Mouse (Mus musculus) adrenal gland, adult (tissue): ENCODE measurements around the gene Usb1.

Experiments
- DNase-seq, 2 experiments: peaks; one replicate each; pipeline ENCODE4 v3.0.0; 2022 to 2023; ENCODE audit warnings: low spot score in 1 of 2; ENCODE audit not compliant: inconsistent age in 2 of 2

The Usb1 gene

DNA sequence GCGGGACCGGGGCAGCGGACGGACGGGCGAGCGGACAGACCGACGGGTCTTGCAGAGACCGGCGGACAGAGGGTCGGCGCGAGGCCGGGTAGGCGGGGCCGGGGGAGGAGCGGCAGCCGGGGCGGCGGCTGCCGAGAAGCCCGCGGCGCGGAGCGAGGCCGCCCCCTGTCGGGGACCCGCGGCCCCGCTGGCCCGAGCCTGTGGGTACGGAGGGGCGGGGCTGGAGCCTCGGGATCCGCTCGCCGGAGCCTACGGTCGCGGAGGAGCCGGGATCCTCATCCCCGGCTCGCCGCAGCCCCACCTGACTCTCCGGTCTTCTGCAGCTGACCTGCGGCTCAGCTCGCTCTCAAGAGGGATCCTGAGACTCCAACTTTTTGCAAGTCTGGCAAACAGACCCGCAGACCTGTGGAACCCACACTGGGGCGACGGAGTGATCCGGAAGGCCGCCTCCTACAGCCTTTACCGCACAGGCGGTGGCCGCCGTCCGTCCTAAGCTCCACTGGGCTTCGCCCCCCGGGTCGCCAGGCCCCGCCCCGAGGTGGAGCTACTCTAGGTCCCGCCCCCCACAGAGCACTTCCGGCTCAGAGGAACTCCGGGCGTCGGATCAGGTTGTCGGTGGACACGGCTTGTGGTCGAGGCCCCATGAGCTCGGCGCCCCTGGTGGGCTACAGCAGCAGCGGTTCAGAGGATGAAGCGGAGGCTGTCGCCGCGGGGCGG lies at the start of gene Usb1, which contains the start of gene Zfp319:
Usb1 (plus strand) TSS at position 565 of the 717 bp plus-strand sequence.
Zfp319 (minus strand) TSS at position 231 of the 717 bp plus-strand sequence.
- peak; percentile 96 to 98 for DNase-seq

DNA sequence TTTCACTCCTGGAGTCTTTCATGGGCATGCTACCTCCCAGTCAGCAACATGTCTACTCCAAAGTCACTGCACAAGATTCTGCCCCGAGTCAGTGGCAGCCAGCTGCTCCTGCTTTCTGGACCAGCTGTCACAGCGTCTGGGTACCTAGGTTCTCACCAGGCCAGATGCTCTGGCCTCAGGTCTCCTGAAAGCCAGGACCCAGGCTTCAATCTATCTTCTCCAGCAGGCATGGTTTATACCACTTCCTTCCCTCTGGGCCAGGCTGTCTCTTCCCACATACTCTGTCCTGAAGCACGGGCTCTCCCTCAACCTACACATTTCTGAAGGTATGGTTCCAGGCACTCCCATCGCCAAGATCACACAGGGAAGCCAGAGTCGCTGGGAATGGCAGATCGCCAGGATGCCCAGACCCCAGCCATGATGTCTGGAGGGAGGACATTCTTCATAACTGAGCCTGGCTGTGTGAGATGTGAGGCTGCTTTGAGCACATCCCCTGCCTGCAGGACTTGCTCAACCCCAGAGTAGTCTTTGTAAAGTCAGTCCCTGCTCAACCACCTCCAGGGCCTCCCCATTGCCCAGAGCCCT lies 42.9 kb upstream of the Usb1 start:
- no peak for DNase-seq

DNA sequence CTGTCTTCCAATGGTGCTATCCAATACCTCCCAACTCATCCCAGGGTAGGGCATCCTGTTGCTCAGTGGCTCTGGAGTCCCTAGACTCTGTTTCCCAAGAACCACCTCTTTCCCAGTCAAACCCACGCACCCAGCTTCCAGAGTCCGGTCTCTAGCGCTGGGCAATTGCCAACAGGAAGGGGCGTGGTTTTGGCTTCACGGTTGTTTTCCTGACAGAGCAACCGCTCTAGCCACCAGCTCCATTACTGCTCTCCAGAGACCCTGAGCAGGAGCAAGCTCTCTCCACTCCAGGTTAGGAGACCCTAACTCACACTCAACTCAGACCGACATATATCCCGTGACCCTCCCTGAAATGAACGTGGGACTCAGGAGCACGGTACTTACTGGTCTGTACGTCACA lies 38.9 kb upstream of the Usb1 start:
- peak; percentile 78 to 89 for DNase-seq

DNA sequence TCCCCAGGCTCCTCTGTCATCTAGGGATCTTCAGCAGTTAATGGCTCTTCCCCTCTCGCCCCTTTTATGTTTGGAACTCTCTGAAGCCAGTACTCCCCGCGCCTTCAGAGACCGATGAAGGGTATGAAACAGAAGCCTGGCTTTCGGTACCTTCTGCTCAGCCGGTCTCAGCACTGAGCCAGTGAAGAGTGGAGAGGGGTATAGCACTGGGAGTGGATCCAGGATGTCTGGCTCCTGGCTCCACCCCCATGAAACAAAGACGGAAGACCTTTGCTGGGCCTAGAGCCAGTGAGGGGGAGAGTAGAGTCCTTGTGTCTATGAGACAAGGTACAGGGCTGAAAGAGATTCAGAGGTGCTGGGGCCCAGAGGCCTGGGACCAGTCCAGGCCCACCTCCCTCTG lies 38.2 kb upstream of the Usb1 start:
- DNase-seq: peak in 1 of 2 experiments; percentile 59

- DNase-seq: peak in 1 of 2 experiments; percentile 73
Observed at GRCm38 (mm10) chr8:95302410-95302809, 29.7 kb upstream of the Usb1 start.

DNA sequence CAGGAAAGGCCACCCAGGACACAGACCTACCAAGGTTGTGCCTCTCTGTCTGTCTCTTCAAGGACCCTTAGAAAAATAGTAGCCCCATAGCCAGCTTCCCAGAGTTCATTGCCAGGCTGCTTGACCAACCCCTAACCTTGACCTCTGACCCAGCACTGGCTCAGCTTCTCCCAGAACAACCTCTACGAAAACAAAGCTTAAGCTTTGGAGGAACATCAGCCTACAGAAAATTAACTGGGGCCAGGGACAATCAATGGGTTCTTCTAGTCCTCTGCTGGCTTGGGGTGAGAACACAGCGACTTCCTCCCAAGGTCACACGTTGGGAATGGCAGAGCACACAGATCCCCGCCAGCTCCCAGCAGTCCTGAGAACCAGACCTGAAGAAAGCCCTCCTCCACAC lies 26.6 kb upstream of the Usb1 start:
- peak; percentile 62 to 65 for DNase-seq

DNA sequence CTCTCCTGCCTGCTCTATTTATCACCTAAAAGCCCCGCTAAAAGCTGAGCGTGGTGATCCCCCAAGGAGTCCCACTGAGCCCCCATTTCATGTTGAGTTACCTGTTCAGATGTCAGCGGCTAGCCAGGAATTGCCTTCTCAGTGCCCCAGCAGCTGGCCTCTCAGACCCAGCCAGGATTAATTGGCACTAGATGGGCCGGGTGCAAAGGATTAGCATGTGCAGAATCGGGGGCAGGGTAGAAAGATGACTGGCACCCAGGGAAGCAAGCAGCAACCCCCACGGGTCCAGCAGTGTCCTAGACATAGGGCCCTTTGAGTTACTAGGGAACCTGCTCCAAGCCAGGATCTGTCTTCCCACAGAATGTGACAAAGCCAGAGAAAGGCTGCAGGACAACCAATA lies 25.7 kb upstream of the Usb1 start, which contains the start of gene Cngb1:
Cngb1 (minus strand) TSS at position 155 of the 400 bp plus-strand sequence.
- DNase-seq: no peak

DNA sequence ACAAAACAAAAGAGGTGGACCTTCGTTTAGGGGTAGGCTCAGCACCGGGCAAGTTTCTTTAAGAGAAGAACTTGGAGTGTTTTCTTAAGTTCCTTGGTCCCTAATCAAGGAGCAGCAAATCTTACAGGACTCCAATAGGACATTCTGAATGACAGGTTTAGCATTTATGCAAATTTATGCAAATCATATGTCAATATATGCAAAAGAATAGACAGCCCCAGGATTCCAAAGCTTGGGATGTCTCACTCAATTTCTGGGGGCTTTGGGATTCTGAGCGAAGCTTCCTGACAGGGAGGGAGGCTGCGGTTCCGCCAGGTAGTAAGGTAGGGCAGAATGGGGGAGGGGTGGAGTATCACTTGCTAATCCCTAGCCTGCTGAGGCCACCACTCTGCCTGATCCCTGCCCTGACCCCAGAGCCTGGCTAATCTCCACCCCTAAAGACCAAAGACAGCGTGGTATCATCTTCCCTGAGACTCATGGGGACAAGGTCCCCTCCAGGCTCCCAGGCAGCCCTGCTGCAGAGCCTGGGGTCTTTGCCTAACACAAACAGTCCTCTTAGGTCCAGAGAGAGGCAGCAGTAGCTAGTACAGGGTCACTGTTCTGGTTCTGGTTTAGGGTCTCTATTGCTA lies 21.6 kb upstream of the Usb1 start, which contains the start of gene Tepp:
Tepp (plus strand) TSS at position 225 of the 629 bp plus-strand sequence.
- DNase-seq: no peak

GRCm38 (mm10) chr8:95312836-95313235 lies 19.2 kb upstream of the Usb1 start:
- DNase-seq: peak; percentile 78 to 85

DNA sequence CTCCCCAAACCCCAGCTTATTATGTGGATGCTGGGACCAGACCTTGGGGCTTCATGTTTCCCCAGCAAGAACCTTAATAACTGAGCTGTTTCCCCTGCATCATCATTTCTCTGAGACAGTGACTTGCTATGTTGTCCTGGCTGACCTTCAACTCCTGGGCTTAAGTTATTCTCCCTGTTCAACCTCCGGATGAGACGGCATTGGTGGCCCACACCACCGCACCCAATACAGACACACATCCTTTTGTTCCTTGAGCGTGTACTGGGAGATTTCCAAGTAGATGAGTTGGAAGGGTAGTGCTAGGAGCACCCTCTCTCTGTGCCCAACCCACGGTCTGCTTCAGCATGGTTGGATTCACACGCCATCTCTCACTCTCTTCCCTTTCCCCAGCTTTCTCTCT lies 18.2 kb upstream of the Usb1 start:
- DNase-seq: peak in 1 of 2 experiments; percentile 64

- DNase-seq: peak; percentile 60 to 83
Observed at GRCm38 (mm10) chr8:95314707-95315106, 17.4 kb upstream of the Usb1 start.

DNA sequence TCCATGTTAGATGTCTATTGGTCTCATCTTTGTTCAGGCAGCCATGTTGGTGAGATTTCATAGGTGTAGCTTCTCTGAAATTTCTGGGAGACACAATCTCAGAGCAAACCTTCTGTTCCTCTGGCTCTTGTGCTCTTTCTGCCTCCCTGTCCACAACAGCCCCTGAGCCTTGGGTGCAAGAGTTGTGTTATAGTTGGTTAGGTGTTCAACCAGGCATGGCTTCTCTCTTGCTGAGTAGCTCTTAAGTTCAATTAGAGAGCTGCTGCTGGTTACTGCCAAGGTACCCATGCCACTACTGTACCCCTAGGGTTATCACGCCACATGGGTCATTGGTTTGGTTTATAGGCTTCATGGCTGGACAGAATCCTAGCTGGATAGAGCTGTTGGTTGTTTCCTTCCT lies 16.7 kb upstream of the Usb1 start:
- no peak for DNase-seq

GRCm38 (mm10) chr8:95320224-95321139 lies 11.6 kb upstream of the Usb1 start:
- DNase-seq: peak; percentile 73 to 87

- no peak for DNase-seq
Observed at GRCm38 (mm10) chr8:95323201-95323600, 8.9 kb upstream of the Usb1 start.

DNA sequence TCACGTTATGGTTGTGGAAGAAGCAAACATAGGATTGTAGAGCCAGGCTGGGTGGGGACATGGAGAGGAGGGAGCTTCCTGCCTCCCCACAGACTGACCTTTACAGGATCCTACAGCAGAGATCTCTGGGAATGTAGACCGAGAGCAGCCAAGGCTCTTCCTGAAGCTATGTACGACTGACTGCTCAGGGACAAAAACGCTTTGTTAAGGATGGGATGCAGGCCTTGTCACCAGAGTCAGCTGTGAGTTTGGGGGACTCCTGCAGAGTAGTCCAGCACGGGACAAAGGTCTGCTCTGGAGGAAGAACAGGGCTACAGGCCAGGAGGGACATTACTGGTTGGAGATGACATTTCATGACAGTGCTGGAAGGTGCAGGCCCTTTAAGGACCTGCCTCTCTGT lies 7.4 kb upstream of the Usb1 start:
- no peak for DNase-seq

- DNase-seq: no peak
Observed at GRCm38 (mm10) chr8:95326822-95327221, 5.3 kb upstream of the Usb1 start.

DNA sequence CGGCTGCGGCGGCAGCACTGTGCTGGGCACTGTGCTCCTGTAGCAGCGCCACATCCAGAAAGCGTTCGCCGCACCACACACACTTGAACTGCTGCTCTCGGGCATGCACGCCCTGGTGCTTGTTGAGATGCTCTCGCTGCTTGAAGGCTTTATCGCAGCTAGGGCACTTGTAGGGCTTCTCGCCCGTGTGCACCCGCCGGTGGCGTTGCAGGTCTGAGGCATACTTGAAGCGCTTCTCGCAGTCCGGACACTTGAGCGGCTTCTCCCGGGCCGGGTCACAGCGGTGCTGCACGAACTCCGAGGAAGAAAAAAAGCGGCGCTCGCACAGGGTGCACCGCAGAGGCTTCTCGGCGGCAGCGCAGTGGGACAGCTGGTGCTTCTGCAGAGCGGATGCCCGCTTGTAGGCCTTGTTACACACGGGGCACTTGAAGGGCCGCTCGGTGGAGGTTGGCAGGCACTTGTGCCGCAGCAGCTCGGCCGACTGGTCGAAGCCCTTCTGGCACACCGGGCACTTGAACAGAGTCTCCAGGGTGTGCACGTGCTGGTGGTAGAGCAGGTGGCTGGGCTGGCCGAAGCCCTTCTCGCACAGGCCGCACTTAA lies 4.1 kb upstream of the Usb1 start:
- no peak for DNase-seq

- no peak for DNase-seq
Observed at GRCm38 (mm10) chr8:95330367-95330766, 1.7 kb upstream of the Usb1 start.

DNA sequence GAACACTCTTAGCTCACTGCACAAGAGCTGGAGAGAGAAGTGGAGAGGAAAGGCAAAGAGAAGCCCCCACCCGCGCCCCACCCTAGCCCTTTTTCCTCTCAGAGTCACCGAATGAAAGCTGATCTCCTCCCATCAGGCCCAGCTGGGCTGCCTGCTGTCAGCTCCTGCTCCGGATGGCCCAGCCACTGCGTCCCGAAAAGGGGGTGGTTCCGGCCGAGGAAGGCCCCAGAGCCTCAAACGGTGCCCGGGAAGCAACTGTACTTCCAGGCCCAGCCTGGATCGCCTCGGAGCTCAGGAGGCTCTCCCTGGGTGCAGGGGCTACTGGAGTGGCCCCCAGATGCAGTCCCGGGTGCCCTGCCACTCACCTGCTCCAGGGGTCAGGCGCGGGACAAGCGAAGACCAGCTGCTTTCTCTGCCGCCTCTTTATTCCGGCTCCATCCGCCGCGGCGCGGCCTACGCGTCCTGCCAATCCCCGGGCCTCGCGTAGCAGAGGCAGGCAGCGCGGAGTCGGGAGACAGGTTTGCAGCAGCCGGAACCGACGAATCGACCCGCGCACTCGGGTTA lies 846 bp upstream of the Usb1 start:
- DNase-seq: no peak
